ENCODE assay signal across 23 mouse cellular contexts in genomic region chr5:66191185-66191503, GRCm38 (mm10).
"Had no signal": no experiment of that assay in that cellular context is flagged by ENCODE, and none has a peak within 500 bp of the region (broad histone marks: within the 10 kb centered on the region; RNA-seq: fewer than 3 reads in every experiment).

No protein-coding gene starts in this region.

- H3K36me3 ChIP-seq: hindbrain, embryonic 10.5 days; hindbrain, embryonic 12.5 days; intestine, embryonic 15.5 days; limb, embryonic 13.5 days; limb, embryonic 15.5 days; liver, embryonic 12.5 days had no signal

- H3K27ac ChIP-seq: gastrocnemius, adult 2 months; heart, adult 2 months; hindbrain, embryonic 10.5 days; hindbrain, embryonic 12.5 days; hindbrain, embryonic 14.5 days; intestine, embryonic 15.5 days; layer of hippocampus, adult 2 months; limb, embryonic 13.5 days; limb, embryonic 15.5 days; liver, embryonic 12.5 days had no signal

- DNase-seq: gastrocnemius, adult 2 months; gastrocnemius, postnatal 10 days; gastrocnemius, postnatal 25 days; heart, adult 2 months; heart, postnatal 10 days; heart, postnatal 4 days; kidney, adult 18-20 months; kidney, adult 8-10 months; kidney, postnatal 10 days; kidney, postnatal 25 days; left cerebral cortex, postnatal 4 days had no signal

- H3K9ac ChIP-seq: hindbrain, embryonic 12.5 days; hindbrain, embryonic 14.5 days; intestine, embryonic 15.5 days; limb, embryonic 13.5 days; limb, embryonic 15.5 days; liver, embryonic 12.5 days had no signal

- H3K9me3 ChIP-seq: hindbrain, embryonic 10.5 days; hindbrain, embryonic 12.5 days; intestine, embryonic 15.5 days; limb, embryonic 13.5 days; limb, embryonic 15.5 days; liver, embryonic 12.5 days had no signal

- H3K27me3 ChIP-seq: hindbrain, embryonic 12.5 days; intestine, embryonic 15.5 days; limb, embryonic 13.5 days; limb, embryonic 15.5 days; liver, embryonic 12.5 days had no signal

- H3K4me1 ChIP-seq: hindbrain, embryonic 10.5 days; hindbrain, embryonic 12.5 days; intestine, embryonic 15.5 days; limb, embryonic 13.5 days; limb, embryonic 15.5 days; liver, embryonic 12.5 days had no signal

- ATAC-seq: hindbrain, embryonic 16.5 days; inflammation-experienced regulatory T-cells, adult 6 months; intestine, embryonic 15.5 days; intestine, postnatal 0 days; liver, embryonic 12.5 days had no signal

- H3K4me3 ChIP-seq: gastrocnemius, adult 2 months; heart, adult 2 months; hindbrain, embryonic 10.5 days; hindbrain, embryonic 12.5 days; intestine, embryonic 15.5 days; layer of hippocampus, adult 2 months; limb, embryonic 13.5 days; limb, embryonic 15.5 days; liver, embryonic 12.5 days had no signal

- H3K4me2 ChIP-seq: heart, embryonic 11.5 days; hindbrain, embryonic 12.5 days; hindbrain, embryonic 14.5 days; intestine, embryonic 15.5 days; limb, embryonic 13.5 days; limb, embryonic 15.5 days; liver, embryonic 12.5 days had no signal
